Mouse (Mus musculus): ENCODE results near the gene Bola2. TPM values are rescaled to one million over a fixed set of nuclear protein-coding genes. Genes with fewer than 3 reads are reported as not detected.
A peak's percentile ranks its signal among the peaks of the same experiment; 100 is the strongest.

Gene Bola2
- polyA plus RNA-seq, 1 experiment from 2014 or later: 122 TPM

DNA sequence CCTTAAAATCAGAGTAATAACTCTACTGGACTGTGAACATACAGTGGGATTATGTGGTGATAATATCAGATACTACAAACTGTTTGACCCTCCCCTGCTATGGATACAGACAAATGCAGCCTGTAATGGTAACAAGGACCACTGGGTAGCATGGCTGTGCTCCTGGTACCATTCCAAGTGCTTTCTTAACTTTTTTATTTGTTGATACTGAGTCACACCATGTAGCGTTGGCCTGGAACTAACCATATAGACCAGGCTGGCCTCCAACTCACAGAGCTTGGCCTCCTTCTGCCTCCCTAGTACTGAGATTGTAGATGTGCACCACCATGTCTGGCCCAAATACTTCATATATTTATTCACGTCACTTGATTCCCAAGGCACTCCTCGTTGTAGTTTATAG lies 29.9 kb upstream of the Bola2 start:
- Histone ChIP-seq H3K27ac (ENCODE audit: low read length) (no peak overlapping the region), H3K27me3 (ENCODE audit: insufficient read depth, low read length) (no peaks in the 10 kb centered on the region), H3K4me3 (ENCODE audit: low read length) (no peak overlapping the region), H3K4me2 (replicated peaks; ENCODE audit: low read depth, low read length) (no peak overlapping the region), H3K9ac (replicated peaks; ENCODE audit: low read length) (no peak overlapping the region), H3K36me3 (ENCODE audit: insufficient read depth, low read length) (peaks cover 15% of the 10 kb centered on the region), H3K4me1 (ENCODE audit: insufficient read depth, low read length) (no peaks in the 10 kb centered on the region), H3K9me3 (ENCODE audit: low read length) (no peaks in the 10 kb centered on the region)
- 89% methylated on average over 3 of the region's 3 CpGs for WGBS
- ATAC-seq (ENCODE audit: low FRiP score, low TSS enrichment): no peak

DNA sequence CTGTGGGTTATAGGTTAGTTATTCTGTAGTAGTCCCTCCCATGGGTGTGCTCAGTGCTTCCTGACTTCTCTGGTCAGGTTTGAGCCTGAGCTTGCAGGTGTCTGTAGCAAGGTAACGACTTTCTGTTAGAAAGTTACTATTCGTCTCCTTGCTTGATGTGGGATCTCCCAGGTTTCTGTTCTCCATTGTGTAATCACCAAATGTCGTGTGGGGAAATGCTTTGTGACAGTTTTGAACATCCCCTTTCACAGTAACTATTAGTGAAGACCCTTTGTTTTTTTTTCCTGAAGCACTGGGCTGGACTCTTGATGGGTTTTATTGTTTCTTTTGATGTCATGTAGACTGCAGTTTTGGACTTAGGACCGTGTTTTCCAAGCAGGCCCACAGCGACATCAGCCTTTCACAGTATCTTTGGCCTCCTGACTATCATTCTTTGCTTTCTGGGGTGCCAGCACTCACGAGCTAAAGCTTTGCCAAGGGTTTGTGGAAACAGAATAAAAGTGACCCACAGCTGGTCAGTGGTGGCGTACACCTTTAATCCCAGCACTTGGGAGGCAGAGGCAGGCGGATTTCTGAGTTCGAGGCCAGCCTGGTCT lies 27.6 kb upstream of the Bola2 start:
- no peak for ATAC-seq (ENCODE audit: low FRiP score, low TSS enrichment)
- no peaks in the 10 kb centered on the region for H3K27me3 ChIP-seq (ENCODE audit: insufficient read depth, low read length)
- no peak overlapping the region for H3K9ac ChIP-seq (replicated peaks; ENCODE audit: low read length)
- no peak overlapping the region; the same call in 1 of the 2 replicates for H3K27ac ChIP-seq (ENCODE audit: low read length)
- 69% methylated on average over 9 of the region's 9 CpGs for WGBS
- peaks cover 26% of the 10 kb centered on the region for H3K36me3 ChIP-seq (ENCODE audit: insufficient read depth, low read length)
- no peaks in the 10 kb centered on the region for H3K9me3 ChIP-seq (ENCODE audit: low read length)
- H3K4me3 ChIP-seq (ENCODE audit: low read length): no peak overlapping the region
- no peak overlapping the region for H3K4me2 ChIP-seq (replicated peaks; ENCODE audit: low read depth, low read length)
- no peaks in the 10 kb centered on the region for H3K4me1 ChIP-seq (ENCODE audit: insufficient read depth, low read length)

- Histone ChIP-seq H3K9ac (replicated peaks; ENCODE audit: low read length) (no peak overlapping the region), H3K4me3 (ENCODE audit: low read length) (no peak overlapping the region), H3K27ac (ENCODE audit: low read length) (peak overlapping the region; percentile 89), H3K4me1 (ENCODE audit: insufficient read depth, low read length) (no peaks in the 10 kb centered on the region), H3K27me3 (ENCODE audit: insufficient read depth, low read length) (no peaks in the 10 kb centered on the region), H3K9me3 (ENCODE audit: low read length) (no peaks in the 10 kb centered on the region), H3K36me3 (ENCODE audit: insufficient read depth, low read length) (peaks cover 32% of the 10 kb centered on the region), H3K4me2 (replicated peaks; ENCODE audit: low read depth, low read length) (no peak overlapping the region)
- 0 out of 2 replicates have a peak, but pooled peaks have one; percentile 23 for ATAC-seq (ENCODE audit: low FRiP score, low TSS enrichment)
- 63% methylated on average over 5 of the region's 5 CpGs for WGBS
Observed at GRCm38 (mm10) chr7:126668452-126668851, 26.7 kb upstream of the Bola2 start.

DNA sequence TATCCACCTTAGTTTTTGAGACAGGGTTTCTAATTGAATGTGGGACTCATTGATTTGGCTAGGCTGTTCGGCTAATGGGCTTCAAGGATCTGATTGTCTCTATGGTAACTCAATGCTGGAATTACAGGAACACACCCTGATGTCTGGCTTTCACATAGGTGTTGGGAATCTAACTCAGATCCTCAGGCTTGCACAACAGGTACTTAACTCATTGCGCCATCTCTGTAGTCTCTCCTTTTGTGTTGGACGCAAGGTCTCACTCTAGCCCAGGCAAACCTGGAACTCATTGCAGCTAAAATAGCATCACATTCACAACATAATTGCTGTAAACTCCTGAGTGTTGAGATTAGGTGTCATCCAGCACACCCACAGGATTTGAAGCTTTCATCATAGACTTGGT lies 25.0 kb upstream of the Bola2 start:
- H3K27ac ChIP-seq (ENCODE audit: low read length): no peak overlapping the region
- no peak overlapping the region for H3K9ac ChIP-seq (replicated peaks; ENCODE audit: low read length)
- no peak overlapping the region for H3K4me3 ChIP-seq (ENCODE audit: low read length)
- no peaks in the 10 kb centered on the region for H3K4me1 ChIP-seq (ENCODE audit: insufficient read depth, low read length)
- no peak overlapping the region for H3K4me2 ChIP-seq (replicated peaks; ENCODE audit: low read depth, low read length)
- peaks cover 28% of the 10 kb centered on the region for H3K36me3 ChIP-seq (ENCODE audit: insufficient read depth, low read length)
- ATAC-seq (ENCODE audit: low FRiP score, low TSS enrichment): no peak
- H3K9me3 ChIP-seq (ENCODE audit: low read length): no peaks in the 10 kb centered on the region
- WGBS: 94% methylated on average over 3 of the region's 3 CpGs
- no peaks in the 10 kb centered on the region for H3K27me3 ChIP-seq (ENCODE audit: insufficient read depth, low read length)

- H3K4me1 ChIP-seq (ENCODE audit: insufficient read depth, low read length): no peaks in the 10 kb centered on the region
- no peak overlapping the region for H3K9ac ChIP-seq (replicated peaks; ENCODE audit: low read length)
- H3K27ac ChIP-seq (ENCODE audit: low read length): no peak overlapping the region
- no peak for ATAC-seq (ENCODE audit: low FRiP score, low TSS enrichment)
- H3K9me3 ChIP-seq (ENCODE audit: low read length): no peaks in the 10 kb centered on the region
- peaks cover 20% of the 10 kb centered on the region for H3K36me3 ChIP-seq (ENCODE audit: insufficient read depth, low read length)
- no peak overlapping the region for H3K4me2 ChIP-seq (replicated peaks; ENCODE audit: low read depth, low read length)
- H3K4me3 ChIP-seq (ENCODE audit: low read length): no peak overlapping the region
- WGBS: 96% methylated on average over 9 of the region's 9 CpGs
- H3K27me3 ChIP-seq (ENCODE audit: insufficient read depth, low read length): no peaks in the 10 kb centered on the region
Observed at GRCm38 (mm10) chr7:126672111-126672510, 23.1 kb upstream of the Bola2 start.

DNA sequence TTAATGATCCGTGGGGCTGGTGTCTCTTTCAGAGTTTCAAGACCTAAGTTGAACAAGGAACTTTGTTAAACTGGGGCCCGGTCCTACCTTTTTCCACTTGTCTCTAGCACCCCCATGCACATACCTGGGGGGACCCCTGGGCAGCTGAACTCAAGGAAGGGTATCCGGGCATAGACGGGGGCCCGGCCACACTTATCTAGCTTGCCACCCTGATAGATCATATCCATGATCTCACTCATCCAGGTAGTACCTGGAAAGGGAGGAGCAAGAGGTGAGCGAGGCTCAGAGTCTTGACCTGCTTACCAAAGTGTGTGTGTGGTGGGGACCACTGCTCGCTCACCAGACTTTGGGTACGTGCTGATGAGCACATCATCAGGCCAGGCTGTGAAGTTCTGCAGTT lies 20.1 kb upstream of the Bola2 start:
- no peak overlapping the region for H3K27ac ChIP-seq (ENCODE audit: low read length)
- H3K36me3 ChIP-seq (ENCODE audit: insufficient read depth, low read length): peaks cover 20% of the 10 kb centered on the region
- no peak for ATAC-seq (ENCODE audit: low FRiP score, low TSS enrichment)
- no peaks in the 10 kb centered on the region for H3K27me3 ChIP-seq (ENCODE audit: insufficient read depth, low read length)
- H3K9ac ChIP-seq (replicated peaks; ENCODE audit: low read length): no peak overlapping the region
- no peak overlapping the region; the same call in 1 of the 2 replicates for H3K4me2 ChIP-seq (replicated peaks; ENCODE audit: low read depth, low read length)
- no peaks in the 10 kb centered on the region for H3K9me3 ChIP-seq (ENCODE audit: low read length)
- no peak overlapping the region for H3K4me3 ChIP-seq (ENCODE audit: low read length)
- 96% methylated on average over 8 of the region's 8 CpGs for WGBS
- H3K4me1 ChIP-seq (ENCODE audit: insufficient read depth, low read length): no peaks in the 10 kb centered on the region; the same call in 1 of the 2 replicates

GRCm38 (mm10) chr7:126676207-126676606 lies 19.0 kb upstream of the Bola2 start, which contains the start of gene Sult1a1:
Gene Sult1a1, minus strand, starts transcription at chr7:126676432.
- Histone ChIP-seq H3K4me2 (replicated peaks; ENCODE audit: low read depth, low read length) (peak within 1 kb of the TSS; percentile 25; the same call in 1 of the 2 replicates), H3K9ac (replicated peaks; ENCODE audit: low read length) (peak within 1 kb of the TSS; percentile 32; the same call in 1 of the 2 replicates), H3K9me3 (ENCODE audit: low read length) (no peaks in the 10 kb centered on the region), H3K4me1 (ENCODE audit: insufficient read depth, low read length) (no peaks in the 10 kb centered on the region; the same call in 1 of the 2 replicates), H3K36me3 (ENCODE audit: insufficient read depth, low read length) (peaks cover 20% of the 10 kb centered on the region), H3K4me3 (ENCODE audit: low read length) (no peak within 1 kb of the TSS; the same call in 1 of the 2 replicates), H3K27ac (ENCODE audit: low read length) (peak within 1 kb of the TSS; percentile 67; the same call in 1 of the 2 replicates), H3K27me3 (ENCODE audit: insufficient read depth, low read length) (no peaks in the 10 kb centered on the region)
- WGBS: 76% methylated on average over 1 of the region's 1 CpGs
- ATAC-seq (ENCODE audit: low FRiP score, low TSS enrichment): 0 out of 2 replicates have a peak, but pooled peaks have one; percentile 27

DNA sequence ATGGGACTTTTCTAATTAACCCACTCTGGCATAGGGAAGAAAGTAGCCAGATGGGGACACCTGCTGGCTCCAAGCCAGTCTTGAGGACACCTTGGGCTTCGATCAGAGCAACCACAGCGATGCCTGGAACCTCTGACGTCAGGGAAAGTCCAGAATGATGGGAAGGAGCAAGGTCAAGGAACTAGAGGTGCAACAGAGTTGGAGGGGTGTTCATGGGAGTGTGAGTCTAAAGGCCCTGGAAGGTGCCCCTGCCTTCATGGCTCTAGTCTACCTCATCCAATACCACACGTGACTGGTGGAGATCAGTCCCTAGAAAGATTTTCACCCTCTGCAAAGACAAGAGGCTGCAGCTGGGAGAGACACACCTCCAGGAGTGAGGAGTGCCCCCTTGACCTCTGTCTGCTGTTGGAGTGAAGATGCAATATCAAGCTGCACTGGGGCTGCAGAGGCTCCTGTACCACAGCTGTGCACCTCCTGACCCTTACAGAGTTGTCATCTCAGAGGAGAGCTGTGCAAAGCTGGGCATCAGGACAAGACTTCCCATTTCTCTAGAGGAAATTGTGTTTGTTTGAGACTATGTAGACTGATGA lies 18.5 kb upstream of the Bola2 start:
- Histone ChIP-seq H3K9me3 (ENCODE audit: low read length) (no peaks in the 10 kb centered on the region), H3K4me3 (ENCODE audit: low read length) (no peak overlapping the region), H3K27me3 (ENCODE audit: insufficient read depth, low read length) (no peaks in the 10 kb centered on the region), H3K36me3 (ENCODE audit: insufficient read depth, low read length) (peaks cover 15% of the 10 kb centered on the region), H3K4me1 (ENCODE audit: insufficient read depth, low read length) (no peaks in the 10 kb centered on the region; the same call in 1 of the 2 replicates), H3K4me2 (replicated peaks; ENCODE audit: low read depth, low read length) (no peak overlapping the region), H3K27ac (ENCODE audit: low read length) (no peak overlapping the region), H3K9ac (replicated peaks; ENCODE audit: low read length) (no peak overlapping the region)
- 71% methylated on average over 4 of the region's 4 CpGs for WGBS
- ATAC-seq (ENCODE audit: low FRiP score, low TSS enrichment): no peak

DNA sequence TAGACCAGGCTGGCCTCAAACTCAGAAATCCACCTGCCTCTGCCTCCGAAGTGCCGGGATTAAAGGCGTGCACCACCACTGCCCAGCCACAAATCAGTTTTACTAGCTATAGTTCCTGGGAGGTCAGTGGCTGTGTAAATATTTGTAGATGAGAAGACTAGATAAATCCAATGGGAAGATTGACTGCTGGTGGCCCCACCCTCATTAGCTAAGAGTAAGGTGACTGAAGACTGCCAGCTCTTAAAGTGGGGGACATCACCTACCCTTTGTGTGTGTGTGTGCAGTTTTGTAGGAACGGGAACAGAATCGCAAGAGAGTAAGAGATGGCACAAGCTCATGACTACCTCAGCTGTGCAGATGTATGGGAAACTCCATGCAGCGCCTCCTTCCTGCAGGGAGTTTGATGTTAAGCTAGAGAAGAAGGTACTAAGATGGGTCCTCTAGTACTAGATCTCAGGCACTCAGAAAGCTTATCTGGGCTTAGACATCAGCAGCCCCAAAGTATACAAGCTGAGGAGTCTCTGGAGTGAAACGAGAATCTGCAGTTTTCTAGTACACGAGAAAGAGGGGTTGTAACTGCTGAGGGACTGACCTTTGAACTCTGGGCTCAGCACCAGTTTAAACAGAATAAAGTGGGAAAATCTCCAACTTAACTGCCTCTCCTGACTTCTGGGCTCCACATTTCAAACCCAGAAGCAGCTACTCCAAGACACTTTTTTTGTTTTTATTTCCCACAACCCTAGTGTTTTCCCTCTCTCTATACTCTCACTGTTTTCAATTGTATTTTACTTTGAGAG lies 16.5 kb upstream of the Bola2 start:
- H3K27ac ChIP-seq (ENCODE audit: low read length): no peak overlapping the region

More for the DNA sequence above, 16.5 kb upstream of the Bola2 start:
- ATAC-seq (ENCODE audit: low FRiP score, low TSS enrichment): no peak
- H3K4me2 ChIP-seq (replicated peaks; ENCODE audit: low read depth, low read length): no peak overlapping the region
- H3K36me3 ChIP-seq (ENCODE audit: insufficient read depth, low read length): peaks cover 3% of the 10 kb centered on the region; the same call in 1 of the 2 replicates
- H3K9ac ChIP-seq (replicated peaks; ENCODE audit: low read length): no peak overlapping the region
- H3K9me3 ChIP-seq (ENCODE audit: low read length): no peaks in the 10 kb centered on the region
- WGBS: 60% methylated on average over 8 of the region's 8 CpGs
- no peaks in the 10 kb centered on the region for H3K27me3 ChIP-seq (ENCODE audit: insufficient read depth, low read length)
- no peaks in the 10 kb centered on the region; the same call in 1 of the 2 replicates for H3K4me1 ChIP-seq (ENCODE audit: insufficient read depth, low read length)
- H3K4me3 ChIP-seq (ENCODE audit: low read length): no peak overlapping the region

All from kidney, embryonic 16.5 days (tissue).